Mouse (Mus musculus) forebrain, embryonic 14.5 days (tissue): ENCODE results near the gene Catsperg1. TPM values are rescaled to one million over a fixed set of nuclear protein-coding genes. Genes with fewer than 3 reads are reported as not detected.
A peak's percentile ranks its signal among the peaks of the same experiment; 100 is the strongest.

ENCODE experiments used
- ATAC-seq: fragments of 200-750 bp; cut with Nextera tagmentation; 2 replicates; pipeline ENCODE4 v1.8.0; 2017; ENCODE audit warnings: mild to moderate bottlenecking, moderate library complexity
- DNase-seq: peaks from one replicate; pipeline ENCODE4 v3.0.0-alpha.2; 2015; ENCODE audit warnings: low spot score
- H3K27ac ChIP-seq: fragments of 300-500 bp; sonication (generic); 2 replicates; pipeline ENCODE4 v1.5.1; 2014; ENCODE audit warnings: low read depth, mild to moderate bottlenecking, control low read depth, low read length, moderate library complexity
- H3K27me3 ChIP-seq: fragments of 300-500 bp; sonication (generic); replicated peaks from 2 replicates; pipeline ENCODE4 v1.6.1; 2014; ENCODE audit warnings: low read length, control low read depth, mixed read lengths; ENCODE audit not compliant: control insufficient read depth, insufficient read depth
- H3K36me3 ChIP-seq: fragments of 300-500 bp; sonication (generic); 2 replicates; pipeline ENCODE4 v1.6.1; 2014; ENCODE audit warnings: low read length, control low read depth; ENCODE audit not compliant: control insufficient read depth, insufficient read depth
- H3K4me1 ChIP-seq: fragments of 300-500 bp; sonication (generic); 2 replicates; pipeline ENCODE4 v1.6.1; 2014; ENCODE audit warnings: antibody characterized with exemption, low read length, control low read depth; ENCODE audit not compliant: control insufficient read depth, insufficient read depth
- H3K4me2 ChIP-seq: fragments of 300-500 bp; sonication (generic); 2 replicates; pipeline ENCODE4 v1.6.1; 2014; ENCODE audit warnings: mild to moderate bottlenecking, control low read depth, low read length
- H3K4me3 ChIP-seq: fragments of 300-500 bp; sonication (generic); 2 replicates; pipeline ENCODE4 v1.5.1; 2014; ENCODE audit warnings: low read depth, low read length, control low read depth
- H3K9ac ChIP-seq: fragments of 300-500 bp; sonication (generic); 2 replicates; pipeline ENCODE4 v1.6.1; 2014; ENCODE audit warnings: mild to moderate bottlenecking, low read length, control low read depth, moderate library complexity
- H3K9me3 ChIP-seq: fragments of 300-500 bp; sonication (generic); replicated peaks from 2 replicates; pipeline ENCODE4 v1.6.1; 2016; ENCODE audit warnings: low read length, control low read depth, mixed read lengths; ENCODE audit not compliant: control insufficient read depth
- WGBS: fragments of 180-500 bp; shearing (Covaris S2); extraction: QIAGEN DNeasy Blood & Tissue Kit; methylation state at CpG from one replicate; pipeline ENCODE4 v1.1.7; 2014; 5-methylcytosine and 5-hydroxymethylcytosine counted together
- polyA plus RNA-seq: library from polyadenylated mRNA; unstranded; fragments of >200 nt; fragmentation: Nextera tagmentation; extraction: Ambion mirVana; gene quantifications from 2 replicates; pipeline ENCODE4 v1.2.1, GENCODE M21; 2014

Catsperg1 gene
- polyA plus RNA-seq, 1 experiment from 2014 or later = 0.85 TPM

GRCm38 (mm10) chr7:29170066-29170754 is 43.6 kb downstream of the Catsperg1 start, which contains the start of the genes Ggn and Spred3:
Gene Ggn, plus strand, starts transcription at chr7:29170210.
Gene Spred3, minus strand, starts transcription at chr7:29170411.
- no peaks in the 10 kb centered on the region for H3K9me3 ChIP-seq

GRCm38 (mm10) chr7:29169231-29170065 is 44.4 kb downstream of the Catsperg1 start:
- peak overlapping the region; percentile 75 for H3K4me2 ChIP-seq
- H3K36me3 ChIP-seq = peaks cover 26% of the 10 kb centered on the region
- H3K9ac ChIP-seq = peak overlapping the region; percentile 77
- under 1% methylated on average over 31 of the region's 39 CpGs for WGBS
- H3K4me3 ChIP-seq = peak overlapping the region; percentile 66
- peak; percentile 85 for ATAC-seq
- H3K27me3 ChIP-seq = peaks cover 31% of the 10 kb centered on the region
- DNase-seq = peak; percentile 91
- H3K9me3 ChIP-seq = no peaks in the 10 kb centered on the region
- H3K27ac ChIP-seq = peak overlapping the region; percentile 80
- peaks cover 7% of the 10 kb centered on the region; the same call in 1 of the 2 replicates for H3K4me1 ChIP-seq

More at GRCm38 (mm10) chr7:29170066-29170754, 43.6 kb downstream of the Catsperg1 start, which contains the start of the genes Ggn and Spred3:
- peaks cover 31% of the 10 kb centered on the region for H3K27me3 ChIP-seq
- WGBS = 1% methylated on average over 30 of the region's 30 CpGs
- H3K4me2 ChIP-seq = peak within 1 kb of the TSS; percentile 75
- H3K27ac ChIP-seq = peak within 1 kb of the TSS; percentile 80
- peak within 1 kb of the TSS; percentile 77 for H3K9ac ChIP-seq
- H3K4me1 ChIP-seq = peaks cover 7% of the 10 kb centered on the region; the same call in 1 of the 2 replicates
- peak; percentile 68 for DNase-seq
- H3K36me3 ChIP-seq = peaks cover 29% of the 10 kb centered on the region
- peak within 1 kb of the TSS; percentile 66 for H3K4me3 ChIP-seq
- peak; percentile 49 for ATAC-seq

- H3K4me2 ChIP-seq = peak overlapping the region; percentile 75
- H3K27ac ChIP-seq = peak overlapping the region; percentile 80
- H3K4me3 ChIP-seq = peak overlapping the region; percentile 66
- peaks cover 21% of the 10 kb centered on the region for H3K36me3 ChIP-seq
- peaks cover 28% of the 10 kb centered on the region for H3K27me3 ChIP-seq
- H3K9me3 ChIP-seq = no peaks in the 10 kb centered on the region
- under 1% methylated on average over 14 of the region's 14 CpGs for WGBS
- peak overlapping the region; percentile 77 for H3K9ac ChIP-seq
- peaks cover 7% of the 10 kb centered on the region; the same call in 1 of the 2 replicates for H3K4me1 ChIP-seq
- peak; percentile 25 for ATAC-seq
- peak; percentile 77 for DNase-seq
Observed at GRCm38 (mm10) chr7:29168791-29169230, 45.0 kb downstream of the Catsperg1 start.

GRCm38 (mm10) chr7:29168121-29168695 is 45.6 kb downstream of the Catsperg1 start:
- DNase-seq (no peak), ATAC-seq (no peak)
- H3K27ac ChIP-seq = no peak overlapping the region
- H3K4me3 ChIP-seq = peak overlapping the region; percentile 66
- H3K9me3 ChIP-seq = no peaks in the 10 kb centered on the region
- H3K9ac ChIP-seq = peak overlapping the region; percentile 77; the same call in 1 of the 2 replicates
- peaks cover 18% of the 10 kb centered on the region; the same call in 1 of the 2 replicates for H3K36me3 ChIP-seq
- H3K4me1 ChIP-seq = peaks cover 7% of the 10 kb centered on the region; the same call in 1 of the 2 replicates
- 4% methylated on average over 10 of the region's 10 CpGs for WGBS
- peak overlapping the region; percentile 75 for H3K4me2 ChIP-seq
- peaks cover 22% of the 10 kb centered on the region for H3K27me3 ChIP-seq

GRCm38 (mm10) chr7:29167656-29168055 is 46.2 kb downstream of the Catsperg1 start:
- ATAC-seq (no peak), DNase-seq (no peak)
- Histone ChIP-seq H3K9me3 (no peaks in the 10 kb centered on the region), H3K27me3 (peaks cover 16% of the 10 kb centered on the region), H3K4me2 (peak overlapping the region; percentile 75), H3K4me1 (peaks cover 7% of the 10 kb centered on the region; the same call in 1 of the 2 replicates), H3K9ac (peak overlapping the region; percentile 37; the same call in 1 of the 2 replicates), H3K4me3 (peak overlapping the region; percentile 66), H3K27ac (no peak overlapping the region), H3K36me3 (peaks cover 12% of the 10 kb centered on the region; the same call in 1 of the 2 replicates)
- WGBS = 14% methylated on average over 19 of the region's 19 CpGs

GRCm38 (mm10) chr7:29162750-29163525 is 50.9 kb downstream of the Catsperg1 start:
- no peak overlapping the region for H3K27ac ChIP-seq
- H3K36me3 ChIP-seq = peaks cover 19% of the 10 kb centered on the region
- no peak overlapping the region for H3K4me2 ChIP-seq
- H3K9me3 ChIP-seq = no peaks in the 10 kb centered on the region
- ATAC-seq (no peak), DNase-seq (no peak)
- WGBS = 28% methylated on average over 9 of the region's 9 CpGs
- H3K4me3 ChIP-seq = no peak overlapping the region
- H3K9ac ChIP-seq = no peak overlapping the region
- 0 out of 2 replicates have a peak, but pooled peaks cover 3% of the 10 kb centered on the region for H3K4me1 ChIP-seq
- H3K27me3 ChIP-seq = 0 out of 2 replicates have a peak, but pooled peaks cover 7% of the 10 kb centered on the region

- 84% methylated on average over 5 of the region's 5 CpGs for WGBS
- H3K36me3 ChIP-seq = peaks cover 19% of the 10 kb centered on the region
- no peak overlapping the region for H3K27ac ChIP-seq
- H3K4me3 ChIP-seq = no peak overlapping the region
- no peak overlapping the region for H3K9ac ChIP-seq
- H3K4me2 ChIP-seq = no peak overlapping the region
- H3K9me3 ChIP-seq = no peaks in the 10 kb centered on the region
- 0 out of 2 replicates have a peak, but pooled peaks cover 7% of the 10 kb centered on the region for H3K27me3 ChIP-seq
- no peaks in the 10 kb centered on the region for H3K4me1 ChIP-seq
- DNase-seq (no peak), ATAC-seq (no peak)
Observed at GRCm38 (mm10) chr7:29162294-29162693, 51.5 kb downstream of the Catsperg1 start.

- no peak for ATAC-seq
- no peaks in the 10 kb centered on the region for H3K4me1 ChIP-seq
- no peak for DNase-seq
- H3K36me3 ChIP-seq = peaks cover 9% of the 10 kb centered on the region
- H3K27me3 ChIP-seq = 0 out of 2 replicates have a peak, but pooled peaks cover 7% of the 10 kb centered on the region
- 0% methylated on average over 5 of the region's 5 CpGs for WGBS
- no peak overlapping the region for H3K4me2 ChIP-seq
- no peaks in the 10 kb centered on the region for H3K9me3 ChIP-seq
- H3K9ac ChIP-seq = no peak overlapping the region
- no peak overlapping the region for H3K4me3 ChIP-seq
- no peak overlapping the region for H3K27ac ChIP-seq
Observed at GRCm38 (mm10) chr7:29158264-29158663, 55.6 kb downstream of the Catsperg1 start.
